Mouse (Mus musculus): ENCODE data around the gene Nelfb. TPM values are rescaled to one million over a fixed set of nuclear protein-coding genes. Genes with fewer than 3 reads are reported as not detected.

Nelfb gene
- polyA plus RNA-seq, 2 experiments = 84.4 to 88.4 TPM

GRCm38 (mm10) chr2:25241438-25241775 is 30.1 kb upstream of the Nelfb start:
- no peaks in the 10 kb centered on the region for H3K9me3 ChIP-seq (ENCODE audit: control insufficient read depth, low read length)
- peaks cover 12% of the 10 kb centered on the region; the same call in 1 of the 2 replicates for H3K4me1 ChIP-seq (ENCODE audit: control insufficient read depth, insufficient read depth, low read length)
- H3K27ac ChIP-seq (replicated peaks; ENCODE audit: low read depth, low read length) = no peak overlapping the region
- peak overlapping the region; percentile 91 for H3K4me2 ChIP-seq (replicated peaks; ENCODE audit: low read depth, low read length, severe bottlenecking)
- DNase-seq (ENCODE audit: low spot score) = no peak
- WGBS = 4% methylated on average over 6 of the region's 6 CpGs
- no peak overlapping the region for H3K9ac ChIP-seq (ENCODE audit: low read depth, low read length, severe bottlenecking)
- no peak for TF ChIP-seq POLR2A (IDR thresholded peaks at IDR 0.05; ENCODE audit: borderline replicate concordance, extremely low read depth, insufficient read depth, insufficient read length)
- peak overlapping the region; percentile 50 for H3K4me3 ChIP-seq (replicated peaks; ENCODE audit: low read length)
- peaks cover 14% of the 10 kb centered on the region for H3K27me3 ChIP-seq (ENCODE audit: control insufficient read depth, insufficient read depth, low read length)
- H3K36me3 ChIP-seq (ENCODE audit: control insufficient read depth, insufficient read depth, low read length) = no peaks in the 10 kb centered on the region
- no peak for ATAC-seq (ENCODE audit: low FRiP score, low read depth)

GRCm38 (mm10) chr2:25240723-25241437 is 29.6 kb upstream of the Nelfb start:
- peaks cover 12% of the 10 kb centered on the region; the same call in 1 of the 2 replicates for H3K4me1 ChIP-seq (ENCODE audit: control insufficient read depth, insufficient read depth, low read length)
- WGBS = 2% methylated on average over 25 of the region's 29 CpGs
- H3K27ac ChIP-seq (replicated peaks; ENCODE audit: low read depth, low read length) = no peak overlapping the region
- H3K4me2 ChIP-seq (replicated peaks; ENCODE audit: low read depth, low read length, severe bottlenecking) = peak overlapping the region; percentile 91
- H3K9me3 ChIP-seq (ENCODE audit: control insufficient read depth, low read length) = no peaks in the 10 kb centered on the region
- H3K9ac ChIP-seq (ENCODE audit: low read depth, low read length, severe bottlenecking) = peak overlapping the region; percentile 38
- 0 out of 2 replicates have a peak, but pooled peaks have one; percentile 28 for TF ChIP-seq POLR2A (IDR thresholded peaks at IDR 0.05; ENCODE audit: borderline replicate concordance, extremely low read depth, insufficient read depth, insufficient read length)
- peaks cover 14% of the 10 kb centered on the region for H3K27me3 ChIP-seq (ENCODE audit: control insufficient read depth, insufficient read depth, low read length)
- no peaks in the 10 kb centered on the region for H3K36me3 ChIP-seq (ENCODE audit: control insufficient read depth, insufficient read depth, low read length)
- DNase-seq (ENCODE audit: low spot score) (peak; percentile 84), ATAC-seq (ENCODE audit: low FRiP score, low read depth) (peak; percentile 88)
- H3K4me3 ChIP-seq (replicated peaks; ENCODE audit: low read length) = peak overlapping the region; percentile 50

DNA sequence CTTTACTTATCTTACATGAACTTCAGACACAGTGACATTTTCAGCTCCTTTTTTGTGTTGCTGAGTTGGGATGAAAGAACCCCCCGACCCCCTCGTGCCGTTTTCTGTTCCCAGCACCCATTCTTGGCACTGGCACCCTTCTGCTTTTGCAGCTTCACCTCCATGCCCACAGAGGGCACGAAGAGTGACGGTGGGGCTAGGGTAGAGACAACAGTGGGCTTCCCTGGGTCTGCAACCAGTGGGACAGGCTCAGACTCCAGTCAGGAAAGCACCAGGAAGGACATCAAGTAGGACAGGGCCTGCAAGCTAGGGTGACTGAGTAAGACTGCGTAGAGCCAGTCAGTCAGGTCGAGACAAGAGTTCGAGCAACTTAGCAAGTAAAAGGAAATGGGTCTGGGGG is 29.0 kb upstream of the Nelfb start:
- no peak for DNase-seq (ENCODE audit: low spot score)
- peak overlapping the region; percentile 50 for H3K4me3 ChIP-seq (replicated peaks; ENCODE audit: low read length)
- H3K4me1 ChIP-seq (ENCODE audit: control insufficient read depth, insufficient read depth, low read length) = peaks cover 12% of the 10 kb centered on the region; the same call in 1 of the 2 replicates
- no peak for TF ChIP-seq POLR2A (IDR thresholded peaks at IDR 0.05; ENCODE audit: borderline replicate concordance, extremely low read depth, insufficient read depth, insufficient read length)
- 0 out of 2 replicates have a peak, but pooled peaks have one; percentile 3 for ATAC-seq (ENCODE audit: low FRiP score, low read depth)
- H3K36me3 ChIP-seq (ENCODE audit: control insufficient read depth, insufficient read depth, low read length) = no peaks in the 10 kb centered on the region
- peak overlapping the region; percentile 91 for H3K4me2 ChIP-seq (replicated peaks; ENCODE audit: low read depth, low read length, severe bottlenecking)
- H3K27me3 ChIP-seq (ENCODE audit: control insufficient read depth, insufficient read depth, low read length) = peaks cover 14% of the 10 kb centered on the region
- WGBS = 52% methylated on average over 8 of the region's 8 CpGs
- no peak overlapping the region for H3K27ac ChIP-seq (replicated peaks; ENCODE audit: low read depth, low read length)
- peak overlapping the region; percentile 38 for H3K9ac ChIP-seq (ENCODE audit: low read depth, low read length, severe bottlenecking)
- no peaks in the 10 kb centered on the region for H3K9me3 ChIP-seq (ENCODE audit: control insufficient read depth, low read length)

GRCm38 (mm10) chr2:25239766-25240165 is 28.5 kb upstream of the Nelfb start:
- Histone ChIP-seq H3K27ac (replicated peaks; ENCODE audit: low read depth, low read length) (no peak overlapping the region), H3K9me3 (ENCODE audit: control insufficient read depth, low read length) (no peaks in the 10 kb centered on the region), H3K9ac (ENCODE audit: low read depth, low read length, severe bottlenecking) (no peak overlapping the region), H3K4me1 (ENCODE audit: control insufficient read depth, insufficient read depth, low read length) (peaks cover 12% of the 10 kb centered on the region; the same call in 1 of the 2 replicates), H3K4me3 (replicated peaks; ENCODE audit: low read length) (no peak overlapping the region), H3K27me3 (ENCODE audit: control insufficient read depth, insufficient read depth, low read length) (peaks cover 14% of the 10 kb centered on the region), H3K4me2 (replicated peaks; ENCODE audit: low read depth, low read length, severe bottlenecking) (no peak overlapping the region), H3K36me3 (ENCODE audit: control insufficient read depth, insufficient read depth, low read length) (no peaks in the 10 kb centered on the region)
- 81% methylated on average over 3 of the region's 3 CpGs for WGBS
- DNase-seq (ENCODE audit: low spot score) (no peak), ATAC-seq (ENCODE audit: low FRiP score, low read depth) (no peak)
- TF ChIP-seq POLR2A (IDR thresholded peaks at IDR 0.05; ENCODE audit: borderline replicate concordance, extremely low read depth, insufficient read depth, insufficient read length) = no peak

GRCm38 (mm10) chr2:25238106-25238505 is 26.8 kb upstream of the Nelfb start:
- no peak overlapping the region for H3K9ac ChIP-seq (ENCODE audit: low read depth, low read length, severe bottlenecking)
- H3K27ac ChIP-seq (replicated peaks; ENCODE audit: low read depth, low read length) = no peak overlapping the region
- H3K4me1 ChIP-seq (ENCODE audit: control insufficient read depth, insufficient read depth, low read length) = peaks cover 12% of the 10 kb centered on the region; the same call in 1 of the 2 replicates
- TF ChIP-seq POLR2A (IDR thresholded peaks at IDR 0.05; ENCODE audit: borderline replicate concordance, extremely low read depth, insufficient read depth, insufficient read length) = no peak
- peaks cover 14% of the 10 kb centered on the region for H3K27me3 ChIP-seq (ENCODE audit: control insufficient read depth, insufficient read depth, low read length)
- no peak for ATAC-seq (ENCODE audit: low FRiP score, low read depth)
- H3K36me3 ChIP-seq (ENCODE audit: control insufficient read depth, insufficient read depth, low read length) = no peaks in the 10 kb centered on the region
- no peak overlapping the region for H3K4me3 ChIP-seq (replicated peaks; ENCODE audit: low read length)
- DNase-seq (ENCODE audit: low spot score) = no peak
- no peak overlapping the region for H3K4me2 ChIP-seq (replicated peaks; ENCODE audit: low read depth, low read length, severe bottlenecking)
- no peaks in the 10 kb centered on the region for H3K9me3 ChIP-seq (ENCODE audit: control insufficient read depth, low read length)
